Mouse (Mus musculus) midbrain, embryonic 10.5 days (tissue): ENCODE data around the gene Iqgap2. TPM values are rescaled to one million over a fixed set of nuclear protein-coding genes. Genes with fewer than 3 reads are reported as not detected.

ENCODE experiments used
- DNase-seq: peaks from one replicate; pipeline ENCODE4 v3.0.0-alpha.2; 2017; ENCODE audit warnings: low spot score
- H3K27ac ChIP-seq: fragments of 300-500 bp; sonication (generic); replicated peaks from 2 replicates; pipeline ENCODE4 v1.5.1; 2016; ENCODE audit warnings: mild to moderate bottlenecking
- H3K27me3 ChIP-seq: fragments of 300-500 bp; sonication (generic); 2 replicates; pipeline ENCODE4 v1.6.1; 2016; ENCODE audit warnings: low read depth, mild to moderate bottlenecking; ENCODE audit not compliant: poor library complexity, severe bottlenecking
- H3K36me3 ChIP-seq: fragments of 300-500 bp; sonication (generic); 2 replicates; pipeline ENCODE4 v1.6.1; 2016; ENCODE audit warnings: mild to moderate bottlenecking, moderate library complexity
- H3K4me1 ChIP-seq: fragments of 300-500 bp; sonication (generic); 2 replicates; pipeline ENCODE4 v1.6.1; 2016
- H3K4me3 ChIP-seq: fragments of 300-500 bp; sonication (generic); 2 replicates; pipeline ENCODE4 v1.5.1; 2016; ENCODE audit warnings: mild to moderate bottlenecking, moderate library complexity
- H3K9me3 ChIP-seq: fragments of 300-500 bp; sonication (generic); replicated peaks from 2 replicates; pipeline ENCODE4 v1.6.1; 2016; ENCODE audit warnings: mild to moderate bottlenecking
- WGBS: fragments of 180-500 bp; shearing (Covaris S2); methylation state at CpG from one replicate; pipeline ENCODE4 v1.1.7; 2016; 5-methylcytosine and 5-hydroxymethylcytosine counted together
- polyA plus RNA-seq: library from polyadenylated mRNA; unstranded; fragments of >200 nt; fragmentation: Nextera tagmentation; extraction: Ambion mirVana; gene quantifications from 2 replicates; pipeline ENCODE4 v1.2.1, GENCODE M21; 2016

The Iqgap2 gene
- 13.9 and 15.9 TPM in 2 replicates for polyA plus RNA-seq

GRCm38 (mm10) chr13:95891491-95891925 is at the start of gene Iqgap2:
Gene Iqgap2, minus strand, starts transcription at chr13:95891922.
- Histone ChIP-seq H3K27me3 (no peaks in the 10 kb centered on the region), H3K9me3 (no peaks in the 10 kb centered on the region), H3K36me3 (no peaks in the 10 kb centered on the region; the same call in 1 of the 2 replicates), H3K4me3 (peak within 1 kb of the TSS; percentile 88), H3K27ac (peak within 1 kb of the TSS; percentile 97), H3K4me1 (peaks cover 43% of the 10 kb centered on the region)
- WGBS: 0% methylated on average over 44 of the region's 48 CpGs
- DNase-seq: no peak

DNA sequence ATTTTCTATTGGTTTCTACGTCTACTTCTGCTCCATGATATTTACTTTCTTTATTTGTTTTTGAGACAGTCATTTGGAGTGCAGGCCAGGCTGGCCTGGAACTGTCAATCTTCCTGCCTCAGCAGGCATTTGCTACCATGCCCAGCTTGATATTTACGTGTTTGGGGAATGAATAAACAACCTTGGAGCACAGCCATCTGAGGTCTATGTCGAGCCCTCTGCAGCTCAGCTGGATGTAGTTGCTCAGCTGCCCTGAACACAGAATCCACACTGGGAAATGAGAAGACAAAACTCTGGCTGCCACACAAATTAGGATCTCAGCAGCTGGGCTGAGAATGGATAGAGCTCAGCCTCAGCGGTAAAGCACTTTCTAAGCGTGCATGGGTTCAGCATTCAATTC is 49.1 kb upstream of the Iqgap2 start:
- no peak overlapping the region for H3K4me3 ChIP-seq
- H3K36me3 ChIP-seq: no peaks in the 10 kb centered on the region
- no peak for DNase-seq
- 74% methylated on average over 5 of the region's 5 CpGs for WGBS
- H3K27me3 ChIP-seq: no peaks in the 10 kb centered on the region
- no peak overlapping the region for H3K27ac ChIP-seq
- H3K4me1 ChIP-seq: peaks cover 23% of the 10 kb centered on the region
- H3K9me3 ChIP-seq: no peaks in the 10 kb centered on the region

DNA sequence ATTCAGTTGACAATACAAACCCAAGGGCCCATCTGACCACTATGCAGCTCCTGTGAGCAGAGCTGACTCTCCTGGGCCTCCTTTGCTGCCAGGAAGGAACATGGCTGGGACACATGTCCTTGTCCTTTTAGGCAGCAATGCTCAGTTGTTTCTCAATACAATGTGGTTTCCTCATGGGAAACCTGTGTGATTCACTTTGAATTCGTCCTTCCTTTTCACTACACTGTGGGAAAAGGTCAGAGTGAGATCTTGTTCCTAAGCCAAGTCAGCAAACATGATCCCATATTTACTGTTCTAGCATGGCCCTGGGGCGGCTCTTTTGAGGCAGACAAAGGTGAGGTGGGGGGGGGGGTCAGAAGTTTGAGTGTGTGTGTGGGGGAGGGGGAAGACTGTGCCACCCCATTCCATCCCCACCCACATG is 32.5 kb upstream of the Iqgap2 start:
- Histone ChIP-seq H3K27me3 (no peaks in the 10 kb centered on the region), H3K4me3 (no peak overlapping the region), H3K36me3 (no peaks in the 10 kb centered on the region), H3K9me3 (0 out of 2 replicates have a peak, but pooled peaks cover 7% of the 10 kb centered on the region), H3K4me1 (no peaks in the 10 kb centered on the region), H3K27ac (no peak overlapping the region)
- WGBS: 76% methylated on average over 2 of the region's 2 CpGs
- DNase-seq: no peak

- DNase-seq: no peak
- H3K36me3 ChIP-seq: no peaks in the 10 kb centered on the region
- H3K9me3 ChIP-seq: 0 out of 2 replicates have a peak, but pooled peaks cover 7% of the 10 kb centered on the region
- H3K27me3 ChIP-seq: no peaks in the 10 kb centered on the region
- no peak overlapping the region for H3K4me3 ChIP-seq
- H3K27ac ChIP-seq: no peak overlapping the region
- no peaks in the 10 kb centered on the region for H3K4me1 ChIP-seq
- WGBS: 89% methylated on average over 4 of the region's 4 CpGs
Measured at GRCm38 (mm10) chr13:95922626-95923025, 30.9 kb upstream of the Iqgap2 start.

DNA sequence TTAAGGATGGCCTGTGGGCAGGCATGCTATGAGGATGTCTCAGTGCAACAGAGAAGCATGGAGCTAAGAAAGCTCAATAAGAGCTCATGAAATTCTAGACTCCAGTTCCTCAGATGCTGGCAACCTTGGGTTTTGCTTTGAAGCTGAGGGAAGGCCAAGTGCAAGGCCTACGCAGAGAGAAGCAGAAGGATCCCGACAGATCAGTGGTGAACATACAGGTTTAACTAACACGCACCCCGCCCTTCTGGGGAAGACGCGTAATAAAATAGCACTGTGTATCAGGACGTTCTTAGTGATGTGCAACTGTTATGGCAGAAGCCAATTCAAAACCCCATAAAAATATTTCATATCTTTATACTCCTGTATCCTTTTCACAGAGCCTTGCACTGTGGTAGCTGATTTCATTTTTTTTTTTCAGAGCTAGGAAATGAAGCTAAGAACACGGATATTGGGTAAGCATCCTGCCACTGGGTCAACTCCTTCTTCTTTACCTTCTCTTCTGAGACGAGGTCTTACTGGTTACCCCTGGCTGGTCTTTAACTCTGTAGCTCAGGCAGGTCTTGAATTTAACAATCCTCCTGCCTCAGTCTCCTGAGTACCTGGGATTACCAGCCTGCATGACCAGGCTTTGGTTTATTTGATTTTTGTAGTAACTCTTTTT is 27.0 kb upstream of the Iqgap2 start:
- WGBS: 92% methylated on average over 9 of the region's 9 CpGs
- no peak overlapping the region for H3K27ac ChIP-seq
- H3K9me3 ChIP-seq: 0 out of 2 replicates have a peak, but pooled peaks cover 7% of the 10 kb centered on the region
- H3K36me3 ChIP-seq: no peaks in the 10 kb centered on the region
- no peak overlapping the region for H3K4me3 ChIP-seq
- no peaks in the 10 kb centered on the region for H3K27me3 ChIP-seq
- no peak for DNase-seq
- H3K4me1 ChIP-seq: no peaks in the 10 kb centered on the region

DNA sequence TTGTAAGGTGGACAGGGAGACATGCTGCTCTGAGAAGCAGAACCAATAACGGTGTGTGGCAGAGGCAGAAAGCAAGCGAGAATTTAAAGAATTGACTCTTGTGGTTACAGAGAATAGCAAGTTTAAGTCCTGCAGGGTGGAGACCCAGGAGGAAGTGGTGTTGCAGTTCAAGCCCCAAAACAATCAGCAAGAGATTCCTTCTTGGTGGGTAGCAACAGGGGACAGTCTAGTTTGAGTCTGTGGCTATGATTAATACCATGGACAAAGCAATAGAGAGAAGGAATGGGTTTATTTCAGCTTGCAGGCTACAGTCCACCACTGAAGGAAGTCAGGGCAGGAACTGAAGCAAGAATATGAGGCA is 21.3 kb upstream of the Iqgap2 start:
- Histone ChIP-seq H3K27ac (no peak overlapping the region), H3K27me3 (0 out of 2 replicates have a peak, but pooled peaks cover 4% of the 10 kb centered on the region), H3K9me3 (no peaks in the 10 kb centered on the region), H3K4me1 (no peaks in the 10 kb centered on the region), H3K36me3 (no peaks in the 10 kb centered on the region), H3K4me3 (no peak overlapping the region)
- no peak for DNase-seq
- 90% methylated on average over 2 of the region's 2 CpGs for WGBS

GRCm38 (mm10) chr13:95912157-95913045 is 20.7 kb upstream of the Iqgap2 start:
- WGBS: 93% methylated on average over 11 of the region's 11 CpGs

GRCm38 (mm10) chr13:95910270-95910669 is 18.5 kb upstream of the Iqgap2 start:
- Histone ChIP-seq H3K4me3 (no peak overlapping the region), H3K4me1 (no peaks in the 10 kb centered on the region), H3K36me3 (no peaks in the 10 kb centered on the region), H3K27ac (no peak overlapping the region), H3K27me3 (0 out of 2 replicates have a peak, but pooled peaks cover 4% of the 10 kb centered on the region), H3K9me3 (no peaks in the 10 kb centered on the region)
- WGBS: 83% methylated on average over 9 of the region's 9 CpGs
- DNase-seq: no peak

More at GRCm38 (mm10) chr13:95912157-95913045, 20.7 kb upstream of the Iqgap2 start:
- H3K9me3 ChIP-seq: no peaks in the 10 kb centered on the region
- no peak overlapping the region for H3K27ac ChIP-seq
- no peak overlapping the region for H3K4me3 ChIP-seq
- H3K4me1 ChIP-seq: no peaks in the 10 kb centered on the region
- DNase-seq: no peak
- 0 out of 2 replicates have a peak, but pooled peaks cover 4% of the 10 kb centered on the region for H3K27me3 ChIP-seq
- no peaks in the 10 kb centered on the region for H3K36me3 ChIP-seq

- H3K27ac ChIP-seq: no peak overlapping the region
- 86% methylated on average over 2 of the region's 2 CpGs for WGBS
- 0 out of 2 replicates have a peak, but pooled peaks cover 4% of the 10 kb centered on the region for H3K27me3 ChIP-seq
- no peaks in the 10 kb centered on the region for H3K36me3 ChIP-seq
- H3K4me3 ChIP-seq: no peak overlapping the region
- DNase-seq: no peak
- H3K9me3 ChIP-seq: no peaks in the 10 kb centered on the region
- no peaks in the 10 kb centered on the region for H3K4me1 ChIP-seq
Measured at GRCm38 (mm10) chr13:95909244-95909643, 17.5 kb upstream of the Iqgap2 start.

GRCm38 (mm10) chr13:95902696-95903095 is 11.0 kb upstream of the Iqgap2 start:
- 93% methylated on average over 3 of the region's 3 CpGs for WGBS

GRCm38 (mm10) chr13:95899885-95900650 is 8.3 kb upstream of the Iqgap2 start:
- H3K4me3 ChIP-seq: no peak overlapping the region
- no peaks in the 10 kb centered on the region; the same call in 1 of the 2 replicates for H3K4me1 ChIP-seq
- no peaks in the 10 kb centered on the region for H3K27me3 ChIP-seq
- no peak overlapping the region for H3K27ac ChIP-seq
- WGBS: 67% methylated on average over 1 of the region's 1 CpGs
- DNase-seq: no peak
- no peaks in the 10 kb centered on the region for H3K9me3 ChIP-seq
- H3K36me3 ChIP-seq: no peaks in the 10 kb centered on the region

More at GRCm38 (mm10) chr13:95902696-95903095, 11.0 kb upstream of the Iqgap2 start:
- no peaks in the 10 kb centered on the region for H3K9me3 ChIP-seq
- no peaks in the 10 kb centered on the region for H3K36me3 ChIP-seq
- DNase-seq: no peak
- H3K27me3 ChIP-seq: no peaks in the 10 kb centered on the region
- no peak overlapping the region for H3K27ac ChIP-seq
- no peaks in the 10 kb centered on the region; the same call in 1 of the 2 replicates for H3K4me1 ChIP-seq
- no peak overlapping the region for H3K4me3 ChIP-seq

- Histone ChIP-seq H3K4me3 (no peak overlapping the region), H3K27me3 (no peaks in the 10 kb centered on the region), H3K9me3 (no peaks in the 10 kb centered on the region), H3K36me3 (no peaks in the 10 kb centered on the region), H3K27ac (no peak overlapping the region), H3K4me1 (peaks cover 19% of the 10 kb centered on the region)
- DNase-seq: no peak
- WGBS: 92% methylated on average over 6 of the region's 6 CpGs
Measured at GRCm38 (mm10) chr13:95896501-95896900, 4.8 kb upstream of the Iqgap2 start.
